Mouse (Mus musculus) embryo, embryonic 10 days (tissue): ENCODE measurements around the gene Trib2.
A peak's percentile ranks its signal among the peaks of the same experiment; 100 is the strongest.

ENCODE experiments used
- DNase-seq: peaks from one replicate; pipeline ENCODE4 v3.0.0-alpha.2; 2015; ENCODE audit warnings: low spot score

Gene Trib2

DNA sequence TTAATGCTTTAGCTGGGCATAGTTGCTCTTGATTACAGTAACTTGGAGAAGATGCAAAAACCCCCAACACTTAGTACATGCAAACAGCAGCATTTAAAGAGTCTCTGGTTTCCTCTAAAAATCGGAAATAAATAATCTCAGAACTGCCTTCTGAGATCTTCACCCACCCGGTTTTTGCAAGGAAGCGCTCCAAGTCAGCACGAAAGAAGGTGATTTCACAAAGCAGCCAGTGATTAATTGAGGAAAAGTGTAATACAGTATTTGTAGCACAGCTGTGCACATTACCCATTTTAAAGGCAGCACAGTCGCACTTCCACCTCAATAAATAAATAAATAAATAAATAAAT, 2.9 kb downstream of the Trib2 start:
- DNase-seq = no peak

GRCm38 (mm10) chr12:15813133-15813818, 3.4 kb downstream of the Trib2 start:
- DNase-seq = peak; percentile 15

DNA sequence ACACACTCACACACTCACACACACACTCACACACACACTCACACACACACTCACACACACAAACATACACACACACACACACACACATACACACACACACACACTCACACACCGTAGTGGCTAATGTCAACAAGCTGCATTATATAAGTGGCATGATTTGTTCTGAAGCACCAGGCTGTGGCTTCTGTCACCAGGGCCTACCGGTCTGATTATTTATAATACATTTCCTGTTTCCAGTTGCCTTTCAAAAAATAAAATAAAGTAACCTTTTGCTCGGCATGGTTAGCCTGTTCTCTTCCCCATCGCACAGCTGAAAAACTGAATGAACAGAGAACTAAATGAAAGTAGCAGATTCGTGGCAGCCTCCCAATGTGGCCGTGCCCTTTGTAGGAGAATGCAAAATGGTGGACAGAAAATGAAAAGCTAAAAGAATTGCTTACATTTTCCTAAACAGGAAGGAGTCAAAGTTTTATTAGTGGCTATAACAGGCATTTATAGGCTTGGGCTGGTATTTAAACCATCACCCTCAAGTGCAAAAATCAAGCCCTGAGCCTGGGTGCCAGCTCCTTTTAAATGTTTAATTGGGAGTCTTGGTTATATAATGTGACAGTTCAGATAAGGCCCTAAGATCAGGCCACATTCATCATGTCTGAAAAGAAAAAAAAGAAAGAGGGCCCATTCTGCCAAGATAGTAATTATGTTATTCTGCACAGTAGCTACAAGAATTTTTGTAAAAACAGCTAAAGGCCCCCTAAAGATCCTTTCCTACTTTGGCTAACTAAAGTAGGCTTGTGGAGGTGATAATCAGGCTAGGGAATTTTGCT, 4.4 kb downstream of the Trib2 start:
- DNase-seq = no peak

DNA sequence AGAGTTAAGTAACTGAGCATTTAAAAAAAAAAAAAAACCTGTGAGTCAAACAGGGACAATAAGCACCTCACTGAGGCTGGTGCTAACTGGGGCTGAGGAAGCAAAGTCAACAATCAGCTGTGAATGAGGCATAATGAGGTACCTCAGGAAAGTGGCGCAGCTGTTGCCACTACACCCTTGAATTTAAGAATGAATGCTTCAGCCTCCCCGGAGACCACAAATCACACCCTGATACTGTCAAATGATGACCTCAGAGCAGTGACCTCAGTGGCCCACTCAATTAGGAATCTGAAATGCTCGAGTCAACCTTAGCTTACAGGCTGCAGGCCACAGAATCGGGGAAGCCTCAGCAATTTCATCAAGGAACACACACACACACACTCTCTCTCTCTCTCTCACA, 5.0 kb downstream of the Trib2 start:
- peak; percentile 73 for DNase-seq

GRCm38 (mm10) chr12:15810926-15811325, 5.8 kb downstream of the Trib2 start:
- DNase-seq = no peak

GRCm38 (mm10) chr12:15809657-15810056, 7.1 kb downstream of the Trib2 start:
- no peak for DNase-seq

DNA sequence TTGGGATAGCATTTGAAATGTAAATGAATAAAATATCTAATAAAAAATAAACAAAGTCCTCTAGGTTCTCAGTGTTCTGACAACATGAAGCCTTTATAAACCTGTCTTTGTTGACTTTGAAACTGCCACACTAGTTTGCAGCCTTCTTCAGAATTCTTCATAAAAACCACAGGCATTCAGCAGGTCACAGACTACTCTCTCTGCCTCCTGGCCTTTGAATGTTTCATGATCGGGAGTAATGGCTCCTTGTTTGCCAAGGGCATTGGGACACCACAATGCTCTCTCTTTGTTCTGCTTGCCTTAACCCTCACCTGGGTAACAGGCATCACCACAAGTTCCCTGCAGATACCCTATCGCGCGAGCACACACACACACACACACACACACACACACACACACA, 7.5 kb downstream of the Trib2 start:
- DNase-seq = no peak

DNA sequence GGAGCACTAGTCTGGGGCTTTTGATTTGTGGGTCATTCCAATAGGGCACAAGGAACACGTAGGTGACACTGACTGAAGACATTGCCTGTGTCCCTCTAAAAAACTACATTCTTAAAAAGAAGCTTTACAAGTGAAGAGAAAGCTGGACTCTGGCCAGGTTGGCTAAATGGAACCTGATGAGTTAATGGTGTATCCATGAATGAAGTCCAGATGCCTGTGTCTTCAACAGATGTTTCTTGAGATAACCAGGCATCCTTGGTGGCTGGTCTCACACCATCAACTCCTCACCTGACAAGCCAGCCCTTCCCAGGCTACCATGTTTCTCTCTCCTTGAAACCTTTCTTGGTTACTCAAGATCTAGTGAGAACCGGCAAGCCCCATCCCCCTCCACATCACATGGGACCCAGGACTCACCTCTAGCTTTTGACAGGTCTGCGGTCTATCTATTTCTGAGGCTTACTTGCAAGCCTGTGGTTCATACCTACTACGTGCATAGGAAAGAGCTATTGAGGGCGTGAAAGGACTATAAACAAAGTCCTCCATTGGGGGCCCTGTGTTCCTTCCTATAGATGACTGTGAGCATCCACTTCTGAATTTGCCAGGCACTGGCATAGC, 8.4 kb downstream of the Trib2 start:
- no peak for DNase-seq

- no peak for DNase-seq
These were observed 11.8 kb downstream of the Trib2 start for GRCm38 (mm10) chr12:15804931-15805331.

DNA sequence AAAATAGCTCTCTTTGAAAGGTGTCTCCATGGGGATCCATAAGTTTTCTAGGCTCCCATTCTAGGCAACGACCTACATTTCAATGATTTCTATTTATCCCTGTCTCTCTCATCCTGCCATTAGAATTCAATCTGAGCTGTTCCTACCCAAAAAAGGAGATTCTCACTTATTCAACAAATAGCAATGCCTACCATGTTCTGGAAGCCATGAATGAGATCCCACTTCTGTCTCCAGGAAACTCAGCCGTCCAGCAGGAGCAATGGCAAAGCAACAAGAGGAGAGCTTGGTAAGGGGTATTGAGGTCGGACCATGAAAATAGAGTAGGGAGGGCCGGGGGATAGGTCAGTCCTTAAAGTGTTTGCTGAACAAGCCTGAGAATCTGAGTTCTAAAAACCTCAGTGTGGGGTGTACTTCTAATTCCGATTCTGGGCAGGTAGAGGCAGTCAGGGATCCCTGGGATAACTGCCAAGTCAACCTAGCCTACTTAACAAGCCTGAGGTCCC, 12.7 kb downstream of the Trib2 start:
- DNase-seq = no peak

DNA sequence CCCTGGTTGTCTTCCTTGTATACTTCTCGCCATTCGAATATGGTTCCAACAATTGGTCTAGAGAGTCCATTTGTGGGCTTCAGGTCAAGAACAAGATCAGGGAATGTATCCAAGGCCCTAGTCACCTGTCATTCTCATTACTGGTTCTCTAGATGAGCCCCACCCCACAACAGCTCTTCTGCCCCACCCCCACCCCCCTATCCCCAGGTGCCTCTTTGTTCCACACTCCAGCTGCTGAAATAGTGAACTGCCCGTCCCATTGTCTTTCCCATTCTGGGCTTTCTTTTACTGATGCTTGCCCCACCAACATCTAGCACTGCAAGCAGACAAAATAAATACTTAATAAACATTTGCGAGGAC, 15.2 kb downstream of the Trib2 start:
- DNase-seq = no peak

GRCm38 (mm10) chr12:15800914-15801570, 15.7 kb downstream of the Trib2 start:
- peak; percentile 62 for DNase-seq

- no peak for DNase-seq
These were observed 16.4 kb downstream of the Trib2 start for GRCm38 (mm10) chr12:15800196-15800913.

GRCm38 (mm10) chr12:15798019-15798418, 18.7 kb downstream of the Trib2 start:
- DNase-seq = no peak

GRCm38 (mm10) chr12:15795886-15796285, 20.8 kb downstream of the Trib2 start:
- DNase-seq = no peak

GRCm38 (mm10) chr12:15793336-15793735, 23.4 kb downstream of the Trib2 start:
- no peak for DNase-seq

DNA sequence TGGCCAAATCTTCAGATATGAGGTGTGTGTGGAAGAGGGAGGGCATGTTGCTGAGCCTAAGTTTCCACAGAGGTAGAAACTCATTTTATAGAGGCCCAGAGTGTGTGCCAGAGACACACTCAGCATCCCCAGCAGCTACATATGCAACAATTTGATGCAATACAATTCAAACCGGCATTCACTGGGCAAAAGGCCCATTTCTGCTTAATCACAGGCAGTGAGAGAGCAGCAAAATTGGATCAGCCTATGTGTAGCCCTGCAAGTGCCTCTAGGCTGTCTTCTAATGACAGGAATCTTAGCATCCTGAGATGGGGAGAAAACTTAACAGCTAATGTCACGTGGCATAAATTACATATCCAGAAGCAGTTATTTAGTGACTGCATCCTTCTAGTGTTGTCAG, 26.5 kb downstream of the Trib2 start:
- no peak for DNase-seq

- no peak for DNase-seq
These were observed 39.7 kb downstream of the Trib2 start for GRCm38 (mm10) chr12:15777047-15777446.

DNA sequence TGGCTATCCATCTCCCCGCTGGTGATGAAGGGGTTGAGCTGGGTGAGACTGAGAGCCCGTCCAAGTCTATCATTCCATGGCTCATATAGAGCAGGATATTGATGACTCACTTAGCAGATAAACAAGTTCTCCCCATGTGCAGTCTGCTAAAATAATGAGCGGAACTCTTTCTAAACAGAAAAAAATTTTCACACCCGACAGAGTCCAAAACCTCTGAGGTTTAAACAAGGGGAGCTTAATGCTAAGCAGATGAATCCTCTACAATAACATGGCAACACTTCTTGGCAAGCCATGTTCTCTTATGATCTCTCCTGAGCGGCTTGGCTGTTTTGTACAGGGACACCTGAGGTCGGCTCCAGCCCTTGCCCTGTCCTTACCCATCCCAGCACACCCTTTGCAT, 45.0 kb downstream of the Trib2 start:
- DNase-seq = no peak

DNA sequence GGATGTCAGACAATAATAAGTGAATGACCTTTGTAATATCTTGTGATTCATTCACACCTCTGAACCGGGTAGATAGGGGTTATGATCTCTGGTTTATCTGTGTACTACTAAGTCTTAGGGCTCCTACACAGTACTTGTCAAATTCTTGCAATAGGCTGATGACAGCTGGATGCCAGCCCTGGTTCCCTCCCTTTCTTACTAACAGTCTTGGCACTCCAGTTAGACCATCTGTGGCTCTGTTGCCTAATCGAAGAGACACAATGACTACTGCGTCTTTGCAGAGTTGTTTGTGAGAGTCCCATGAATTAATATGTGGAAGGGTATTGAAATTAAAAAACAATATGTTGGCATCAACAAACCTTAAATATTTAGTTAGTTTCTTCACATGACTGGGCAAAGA, 48.2 kb downstream of the Trib2 start:
- no peak for DNase-seq

DNA sequence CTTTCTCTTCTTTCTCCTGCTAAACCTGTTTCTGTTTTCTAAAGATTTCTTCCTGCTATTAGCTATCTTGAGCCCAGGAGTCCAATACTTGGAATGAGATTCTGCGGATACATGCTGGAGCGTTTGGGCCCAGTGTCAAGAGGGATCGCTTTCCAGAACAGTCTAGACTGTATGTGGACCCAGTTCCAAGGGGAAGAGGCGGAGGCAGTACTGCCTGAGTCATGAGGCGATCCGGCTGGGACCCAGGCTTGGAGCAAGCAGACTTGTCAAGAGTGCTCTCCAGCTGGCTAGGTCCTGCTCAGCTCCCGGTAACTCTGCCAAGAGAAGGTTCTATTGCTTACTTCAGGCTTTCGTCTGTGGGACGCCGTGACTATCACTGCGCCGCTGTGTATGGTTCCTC, 50.7 kb downstream of the Trib2 start:
- DNase-seq = no peak

GRCm38 (mm10) chr12:15765238-15765637, 51.5 kb downstream of the Trib2 start:
- no peak for DNase-seq
